Mouse (Mus musculus): ENCODE data around the gene Orc5. TPM values are rescaled to one million over a fixed set of nuclear protein-coding genes. Genes with fewer than 3 reads are reported as not detected.
A peak's percentile ranks its signal among the peaks of the same experiment; 100 is the strongest.

Orc5 gene
- polyA plus RNA-seq, 1 experiment: 12.6 TPM

GRCm38 (mm10) chr5:22549366-22550032 lies 730 bp downstream of the Orc5 start:
- H3ac ChIP-seq (ENCODE audit: control insufficient read depth, insufficient read length, low read depth): peak overlapping the region; percentile 87
- H3K27me3 ChIP-seq (ENCODE audit: control insufficient read depth, insufficient read depth, insufficient read length): no peaks in the 10 kb centered on the region
- peaks cover 12% of the 10 kb centered on the region for H3K79me3 ChIP-seq (ENCODE audit: low read depth)
- peak overlapping the region; percentile 79 for H3K4me3 ChIP-seq (ENCODE audit: insufficient read depth, poor library complexity, severe bottlenecking)
- peaks cover 28% of the 10 kb centered on the region for H3K36me3 ChIP-seq (ENCODE audit: control insufficient read depth, insufficient read depth)
- TF ChIP-seq MYOD1 (IDR thresholded peaks at IDR 0.05; ENCODE audit: control insufficient read depth, insufficient read length, low read depth) (no peak), MAX (IDR thresholded peaks at IDR 0.05) (no peak), CTCF (IDR thresholded peaks at IDR 0.05; ENCODE audit: control insufficient read depth, insufficient read depth, insufficient read length) (no peak), MYOG (IDR thresholded peaks at IDR 0.05; ENCODE audit: control insufficient read depth, extremely low read depth, insufficient read length) (no peak), USF1 (IDR thresholded peaks at IDR 0.05; ENCODE audit: low read depth) (no peak)
- H3K79me2 ChIP-seq (ENCODE audit: control insufficient read depth, insufficient read depth): peaks cover 21% of the 10 kb centered on the region

- TF ChIP-seq CEBPB (IDR thresholded peaks at IDR 0.05; ENCODE audit: low read depth) (no peak), USF1 (IDR thresholded peaks at IDR 0.05; ENCODE audit: low read depth) (no peak), FOSL1 (IDR thresholded peaks at IDR 0.05; ENCODE audit: insufficient read depth, low read length, poor library complexity, severe bottlenecking) (no peak), CTCF (IDR thresholded peaks at IDR 0.05; ENCODE audit: control insufficient read depth, insufficient read depth, insufficient read length) (no peak), MAX (IDR thresholded peaks at IDR 0.05) (no peak)
- Histone ChIP-seq H3K79me3 (ENCODE audit: low read depth) (peaks cover 12% of the 10 kb centered on the region), H3ac (ENCODE audit: control insufficient read depth, insufficient read length, low read depth) (no peak overlapping the region), H3K4me3 (ENCODE audit: insufficient read depth, poor library complexity, severe bottlenecking) (no peak overlapping the region), H3K79me2 (ENCODE audit: control insufficient read depth, insufficient read depth) (peaks cover 21% of the 10 kb centered on the region), H3K36me3 (ENCODE audit: control insufficient read depth, insufficient read depth) (peaks cover 35% of the 10 kb centered on the region), H3K27me3 (ENCODE audit: control insufficient read depth, insufficient read depth, insufficient read length) (no peaks in the 10 kb centered on the region)
Observed at GRCm38 (mm10) chr5:22548556-22549161, 1.6 kb downstream of the Orc5 start.

- H3K79me2 ChIP-seq (ENCODE audit: control insufficient read depth, insufficient read depth): peaks cover 21% of the 10 kb centered on the region
- H3K27me3 ChIP-seq (ENCODE audit: control insufficient read depth, insufficient read depth, insufficient read length): no peaks in the 10 kb centered on the region
- H3K4me3 ChIP-seq (ENCODE audit: insufficient read depth, poor library complexity, severe bottlenecking): no peak overlapping the region
- H3K36me3 ChIP-seq (ENCODE audit: control insufficient read depth, insufficient read depth): peaks cover 36% of the 10 kb centered on the region
- no peak overlapping the region for H3ac ChIP-seq (ENCODE audit: control insufficient read depth, insufficient read length, low read depth)
- H3K79me3 ChIP-seq (ENCODE audit: low read depth): peaks cover 12% of the 10 kb centered on the region
- TF ChIP-seq CTCF (IDR thresholded peaks at IDR 0.05; ENCODE audit: control insufficient read depth, insufficient read depth, insufficient read length) (no peak), MAX (IDR thresholded peaks at IDR 0.05) (no peak), MYOG (IDR thresholded peaks at IDR 0.05; ENCODE audit: control insufficient read depth, extremely low read depth, insufficient read length) (no peak), USF1 (IDR thresholded peaks at IDR 0.05; ENCODE audit: low read depth) (no peak), MYOD1 (IDR thresholded peaks at IDR 0.05; ENCODE audit: control insufficient read depth, insufficient read length, low read depth) (no peak), CEBPB (IDR thresholded peaks at IDR 0.05; ENCODE audit: low read depth) (no peak), FOSL1 (IDR thresholded peaks at IDR 0.05; ENCODE audit: insufficient read depth, low read length, poor library complexity, severe bottlenecking) (no peak)
Observed at GRCm38 (mm10) chr5:22546536-22546935, 3.7 kb downstream of the Orc5 start.

GRCm38 (mm10) chr5:22545305-22545704 lies 4.9 kb downstream of the Orc5 start:
- no peaks in the 10 kb centered on the region for H3K27me3 ChIP-seq (ENCODE audit: control insufficient read depth, insufficient read depth, insufficient read length)
- TF ChIP-seq USF1 (IDR thresholded peaks at IDR 0.05; ENCODE audit: low read depth): no peak
- TF ChIP-seq FOSL1 (IDR thresholded peaks at IDR 0.05; ENCODE audit: insufficient read depth, low read length, poor library complexity, severe bottlenecking): no peak
- TF ChIP-seq CTCF (IDR thresholded peaks at IDR 0.05; ENCODE audit: control insufficient read depth, insufficient read depth, insufficient read length): no peak
- TF ChIP-seq MAX (IDR thresholded peaks at IDR 0.05): no peak
- TF ChIP-seq MYOD1 (IDR thresholded peaks at IDR 0.05; ENCODE audit: control insufficient read depth, insufficient read length, low read depth): no peak
- TF ChIP-seq MYOG (IDR thresholded peaks at IDR 0.05; ENCODE audit: control insufficient read depth, extremely low read depth, insufficient read length): no peak
- TF ChIP-seq CEBPB (IDR thresholded peaks at IDR 0.05; ENCODE audit: low read depth): no peak
- H3K36me3 ChIP-seq (ENCODE audit: control insufficient read depth, insufficient read depth): peaks cover 37% of the 10 kb centered on the region
- H3K4me3 ChIP-seq (ENCODE audit: insufficient read depth, poor library complexity, severe bottlenecking): no peak overlapping the region
- peaks cover 21% of the 10 kb centered on the region for H3K79me2 ChIP-seq (ENCODE audit: control insufficient read depth, insufficient read depth)
- H3ac ChIP-seq (ENCODE audit: control insufficient read depth, insufficient read length, low read depth): no peak overlapping the region
- peaks cover 12% of the 10 kb centered on the region for H3K79me3 ChIP-seq (ENCODE audit: low read depth)

GRCm38 (mm10) chr5:22542676-22543075 lies 7.6 kb downstream of the Orc5 start:
- H3K27me3 ChIP-seq (ENCODE audit: control insufficient read depth, insufficient read depth, insufficient read length): no peaks in the 10 kb centered on the region
- no peaks in the 10 kb centered on the region for H3K79me3 ChIP-seq (ENCODE audit: low read depth)
- no peak overlapping the region for H3K4me3 ChIP-seq (ENCODE audit: insufficient read depth, poor library complexity, severe bottlenecking)
- H3ac ChIP-seq (ENCODE audit: control insufficient read depth, insufficient read length, low read depth): no peak overlapping the region
- peaks cover 56% of the 10 kb centered on the region for H3K36me3 ChIP-seq (ENCODE audit: control insufficient read depth, insufficient read depth)
- no peaks in the 10 kb centered on the region for H3K79me2 ChIP-seq (ENCODE audit: control insufficient read depth, insufficient read depth)
- TF ChIP-seq MYOG (IDR thresholded peaks at IDR 0.05; ENCODE audit: control insufficient read depth, extremely low read depth, insufficient read length) (no peak), CEBPB (IDR thresholded peaks at IDR 0.05; ENCODE audit: low read depth) (no peak), CTCF (IDR thresholded peaks at IDR 0.05; ENCODE audit: control insufficient read depth, insufficient read depth, insufficient read length) (no peak)

Data from C2C12 (cell line).